Mouse (Mus musculus): ENCODE measurements around the gene Icam5.
"Not testable (repeated sequence)": the region's sequence is repeated elsewhere in the genome, so short reads cannot be mapped to it uniquely, and the experiment has no call there.

The Icam5 gene

GRCm38 (mm10) chr9:21035586-21035985 lies 3.7 kb downstream of the Icam5 start:
- DNase-seq (ENCODE audit: low spot score): no peak

GRCm38 (mm10) chr9:21036161-21036560 lies 4.3 kb downstream of the Icam5 start:
- DNase-seq (ENCODE audit: low spot score): no peak

GRCm38 (mm10) chr9:21036666-21037065 lies 4.8 kb downstream of the Icam5 start:
- no peak for DNase-seq (ENCODE audit: low spot score)

GRCm38 (mm10) chr9:21037481-21037891 lies 5.6 kb downstream of the Icam5 start:
- DNase-seq (ENCODE audit: low spot score): no peak

GRCm38 (mm10) chr9:21039779-21040178 lies 7.9 kb downstream of the Icam5 start:
- DNase-seq (ENCODE audit: low spot score): no peak

GRCm38 (mm10) chr9:21041308-21041707 lies 9.4 kb downstream of the Icam5 start:
- DNase-seq (ENCODE audit: low spot score): no peak

GRCm38 (mm10) chr9:21043563-21043962 lies 11.7 kb downstream of the Icam5 start:
- DNase-seq (ENCODE audit: low spot score): no peak

- not testable (repeated sequence) for DNase-seq (ENCODE audit: low spot score)
Observed at GRCm38 (mm10) chr9:21044785-21045184, 12.9 kb downstream of the Icam5 start.

GRCm38 (mm10) chr9:21045235-21045634 lies 13.4 kb downstream of the Icam5 start:
- no peak for DNase-seq (ENCODE audit: low spot score)

GRCm38 (mm10) chr9:21051578-21051977 lies 19.7 kb downstream of the Icam5 start:
- DNase-seq (ENCODE audit: low spot score): no peak

- DNase-seq (ENCODE audit: low spot score): no peak
Observed at GRCm38 (mm10) chr9:21062928-21063327, 31.1 kb downstream of the Icam5 start.

GRCm38 (mm10) chr9:21067006-21067684 lies 35.3 kb downstream of the Icam5 start, which contains the start of gene Zglp1:
Gene Zglp1 (minus strand): TSS chr9:21067093.
- peak; percentile 70 for DNase-seq (ENCODE audit: low spot score)

GRCm38 (mm10) chr9:21072641-21073040 lies 40.8 kb downstream of the Icam5 start:
- no peak for DNase-seq (ENCODE audit: low spot score)

GRCm38 (mm10) chr9:21073044-21073840 lies 41.4 kb downstream of the Icam5 start, which contains the start of the genes Gm49373 and Fdx1l:
Gene Gm49373 (minus strand): TSS chr9:21073096.
Gene Fdx1l (minus strand): TSS chr9:21073614.
- peak; percentile 87 for DNase-seq (ENCODE audit: low spot score)

- DNase-seq (ENCODE audit: low spot score): no peak
Observed at GRCm38 (mm10) chr9:21074173-21074572, 42.3 kb downstream of the Icam5 start.

GRCm38 (mm10) chr9:21075625-21076024 lies 43.8 kb downstream of the Icam5 start:
- no peak for DNase-seq (ENCODE audit: low spot score)

GRCm38 (mm10) chr9:21081127-21081526 lies 49.3 kb downstream of the Icam5 start:
- DNase-seq (ENCODE audit: low spot score): no peak

GRCm38 (mm10) chr9:21083324-21083723 lies 51.5 kb downstream of the Icam5 start:
- no peak for DNase-seq (ENCODE audit: low spot score)
